Comparison of ENCODE assay signal across 1 mouse cellular context in the genomic region with DNA sequence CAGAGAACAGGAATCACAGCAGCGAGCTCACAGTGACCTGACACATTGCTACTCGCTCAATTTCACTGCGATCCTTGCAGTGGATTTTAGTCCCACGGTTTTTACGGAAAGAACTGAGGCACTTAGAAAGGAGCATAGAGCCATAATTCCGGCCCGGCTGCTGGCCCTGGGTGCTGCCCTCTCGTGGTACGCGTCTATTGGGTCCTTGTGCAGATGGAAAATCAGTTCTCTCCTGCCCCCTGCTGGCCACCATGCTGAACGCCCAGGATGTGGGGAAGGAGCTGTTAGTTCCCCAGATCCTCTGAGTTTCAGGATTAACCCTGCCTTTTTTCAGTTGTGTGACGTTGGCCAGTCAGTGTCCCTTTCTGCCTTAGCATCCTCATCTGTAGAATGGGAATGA.
TF ChIP-seq lines count a peak whose summit lies in the region.

No protein-coding gene starts in this region.

TF ChIP-seq in MEL, 35 proteins besides CTCF, POLR2A, EP300 and RAD21 (continued from another document):
- TF ChIP-seq CHD1 (IDR thresholded peaks at IDR 0.05; ENCODE audit: low read depth, low read length), result 0 out of 2 replicates have a peak, but pooled peaks have one; percentile 61
- TF ChIP-seq POLR2AphosphoS5 (IDR thresholded peaks at IDR 0.05; ENCODE audit: borderline replicate concordance, low read depth, low read length), result no peak
- peak; percentile 70 for TF ChIP-seq MXI1 (IDR thresholded peaks at IDR 0.05; ENCODE audit: low read depth, low read length)
- no peak for TF ChIP-seq TCF12 (IDR thresholded peaks at IDR 0.05; ENCODE audit: low read depth, low read length)
- peak; percentile 65 for TF ChIP-seq ZNF384 (IDR thresholded peaks at IDR 0.05; ENCODE audit: low read depth, low read length)
- peak; percentile 99 for TF ChIP-seq SMC3 (IDR thresholded peaks at IDR 0.05; ENCODE audit: low read depth, low read length)
- TF ChIP-seq MYC (IDR thresholded peaks at IDR 0.05; ENCODE audit: low read depth, low read length), result peak; percentile 80; the same call in 1 of the 2 replicates
- peak; percentile 93 for TF ChIP-seq ZC3H11A (IDR thresholded peaks at IDR 0.05; ENCODE audit: low read depth, low read length)
- TF ChIP-seq BHLHE40 (IDR thresholded peaks at IDR 0.05; ENCODE audit: borderline replicate concordance, low read depth, low read length), result 0 out of 2 replicates have a peak, but pooled peaks have one; percentile 30
- TF ChIP-seq KAT2A (conservative IDR thresholded peaks at IDR 0.05; ENCODE audit: low read depth, low read length), result no peak; the same call in 1 of the 2 replicates
- peak; percentile 59; the same call in 1 of the 2 replicates for TF ChIP-seq JUND (IDR thresholded peaks at IDR 0.05; ENCODE audit: low read depth, low read length)
- no peak for TF ChIP-seq POLR2AphosphoS2 (IDR thresholded peaks at IDR 0.05; ENCODE audit: low read length)
